Mouse (Mus musculus): ENCODE measurements around the gene Mgat5. TPM values are rescaled to one million over a fixed set of nuclear protein-coding genes. Genes with fewer than 3 reads are reported as not detected.

Mgat5 gene
- polyA plus RNA-seq, 1 experiment = not detected

- TF ChIP-seq GATA1 (IDR thresholded peaks at IDR 0.05; ENCODE audit: low read length) = no peak
Measured at GRCm38 (mm10) chr1:127425021-127425532, 220.3 kb downstream of the Mgat5 start.

- TF ChIP-seq GATA1 (IDR thresholded peaks at IDR 0.05; ENCODE audit: low read length) = no peak
Measured at GRCm38 (mm10) chr1:127430290-127430689, 225.5 kb downstream of the Mgat5 start.

- no peak for TF ChIP-seq GATA1 (IDR thresholded peaks at IDR 0.05; ENCODE audit: low read length)
Measured at GRCm38 (mm10) chr1:127434829-127435228, 230.0 kb downstream of the Mgat5 start.

GRCm38 (mm10) chr1:127437091-127437490, 232.3 kb downstream of the Mgat5 start:
- no peak for TF ChIP-seq GATA1 (IDR thresholded peaks at IDR 0.05; ENCODE audit: low read length)

GRCm38 (mm10) chr1:127439452-127439891, 234.7 kb downstream of the Mgat5 start:
- no peak for TF ChIP-seq GATA1 (IDR thresholded peaks at IDR 0.05; ENCODE audit: low read length)

GRCm38 (mm10) chr1:127441007-127441406, 236.2 kb downstream of the Mgat5 start:
- TF ChIP-seq GATA1 (IDR thresholded peaks at IDR 0.05; ENCODE audit: low read length) = no peak

- no peak for TF ChIP-seq GATA1 (IDR thresholded peaks at IDR 0.05; ENCODE audit: low read length)
Measured at GRCm38 (mm10) chr1:127441736-127442135, 236.9 kb downstream of the Mgat5 start.

GRCm38 (mm10) chr1:127442880-127443877, 238.4 kb downstream of the Mgat5 start:
- TF ChIP-seq GATA1 (IDR thresholded peaks at IDR 0.05; ENCODE audit: low read length) = no peak

GRCm38 (mm10) chr1:127444836-127445485, 240.1 kb downstream of the Mgat5 start:
- no peak for TF ChIP-seq GATA1 (IDR thresholded peaks at IDR 0.05; ENCODE audit: low read length)

GRCm38 (mm10) chr1:127453397-127453796, 248.6 kb downstream of the Mgat5 start:
- no peak for TF ChIP-seq GATA1 (IDR thresholded peaks at IDR 0.05; ENCODE audit: low read length)

GRCm38 (mm10) chr1:127459015-127459451, 254.2 kb downstream of the Mgat5 start:
- TF ChIP-seq GATA1 (IDR thresholded peaks at IDR 0.05; ENCODE audit: low read length) = no peak

- TF ChIP-seq GATA1 (IDR thresholded peaks at IDR 0.05; ENCODE audit: low read length) = no peak
Measured at GRCm38 (mm10) chr1:127459576-127459975, 254.8 kb downstream of the Mgat5 start.

GRCm38 (mm10) chr1:127461017-127461416, 256.2 kb downstream of the Mgat5 start:
- no peak for TF ChIP-seq GATA1 (IDR thresholded peaks at IDR 0.05; ENCODE audit: low read length)

GRCm38 (mm10) chr1:127464041-127464440, 259.2 kb downstream of the Mgat5 start:
- TF ChIP-seq GATA1 (IDR thresholded peaks at IDR 0.05; ENCODE audit: low read length) = no peak

GRCm38 (mm10) chr1:127465292-127465691, 260.5 kb downstream of the Mgat5 start:
- TF ChIP-seq GATA1 (IDR thresholded peaks at IDR 0.05; ENCODE audit: low read length) = no peak

GRCm38 (mm10) chr1:127467238-127467637, 262.4 kb downstream of the Mgat5 start:
- TF ChIP-seq GATA1 (IDR thresholded peaks at IDR 0.05; ENCODE audit: low read length) = no peak

Data from G1E-ER4 (cell line).